Comparison of ENCODE assay signal across 8 mouse cellular contexts in genomic region chr8:122548331-122548730, GRCm38 (mm10). TPM values are rescaled to one million over a fixed set of nuclear protein-coding genes. Genes with fewer than 3 reads are reported as not detected.
A peak's percentile ranks its signal among the peaks of the same experiment; 100 is the strongest.
DNase-seq lines count a peak whose midpoint lies in the region; ATAC-seq and TF ChIP-seq lines count a peak whose summit lies in the region.

No protein-coding gene starts in this region.

- H3K4me2 ChIP-seq in heart, embryonic 14.5 days (ENCODE audit: low read length) = peak overlapping the region; percentile 92
- no peak overlapping the region for H3K4me2 ChIP-seq in midbrain, postnatal 0 days (ENCODE audit: low read depth, low read length, poor library complexity, severe bottlenecking)
- H3K4me2 ChIP-seq in limb, embryonic 11.5 days (ENCODE audit: low read depth, severe bottlenecking) = peak overlapping the region; percentile 20; the same call in 1 of the 2 replicates

- H3K27me3 ChIP-seq in heart, embryonic 14.5 days (ENCODE audit: control insufficient read depth, insufficient read depth, low read length) = no peaks in the 10 kb centered on the region
- peaks cover 43% of the 10 kb centered on the region for H3K27me3 ChIP-seq in midbrain, embryonic 10.5 days (ENCODE audit: low read depth, poor library complexity, severe bottlenecking)
- H3K27me3 ChIP-seq in midbrain, postnatal 0 days (ENCODE audit: insufficient read depth, low read length) = peaks cover 18% of the 10 kb centered on the region; the same call in 1 of the 2 replicates
- H3K27me3 ChIP-seq in limb, embryonic 11.5 days (ENCODE audit: control insufficient read depth, insufficient read depth, low read length) = no peaks in the 10 kb centered on the region

- no peaks in the 10 kb centered on the region for H3K36me3 ChIP-seq in heart, embryonic 14.5 days (ENCODE audit: control insufficient read depth, insufficient read depth, low read length)
- no peaks in the 10 kb centered on the region for H3K36me3 ChIP-seq in midbrain, embryonic 10.5 days
- H3K36me3 ChIP-seq in midbrain, postnatal 0 days (ENCODE audit: insufficient read depth, low read length) = no peaks in the 10 kb centered on the region
- no peaks in the 10 kb centered on the region for H3K36me3 ChIP-seq in limb, embryonic 11.5 days (ENCODE audit: control insufficient read depth, insufficient read depth, low read length)

- ATAC-seq in heart, embryonic 14.5 days (ENCODE audit: insufficient number of reproducible peaks, insufficient read depth, low FRiP score, low read depth) = no peak
- no peak for ATAC-seq in midbrain, postnatal 0 days (ENCODE audit: low FRiP score)
- ATAC-seq in limb, embryonic 11.5 days (ENCODE audit: insufficient number of reproducible peaks, low FRiP score, low TSS enrichment, low read depth) = no peak

- peaks cover 32 to 46% of the 10 kb centered on the region in 2 experiments for H3K4me1 ChIP-seq in heart, embryonic 14.5 days (ENCODE audit: control insufficient read depth in 2 of 2, insufficient read depth in 2 of 2, low read length in 2 of 2)
- H3K4me1 ChIP-seq in midbrain, embryonic 10.5 days = peaks cover 43% of the 10 kb centered on the region
- no peaks in the 10 kb centered on the region for H3K4me1 ChIP-seq in midbrain, postnatal 0 days (ENCODE audit: insufficient read depth, low read length)
- H3K4me1 ChIP-seq in limb, embryonic 11.5 days (ENCODE audit: control insufficient read depth, insufficient read depth, low read length) = peaks cover 23% of the 10 kb centered on the region

- WGBS in heart, embryonic 14.5 days = 66% methylated on average over 13 of the region's 13 CpGs
- 78% methylated on average over 13 of the region's 13 CpGs for WGBS in midbrain, embryonic 10.5 days
- whole genome bisulfite sequencing in midbrain, postnatal 0 days = 74% methylated on average over 13 of the region's 13 CpGs
- 65% methylated on average over 13 of the region's 13 CpGs for WGBS in limb, embryonic 11.5 days

- no peaks in the 10 kb centered on the region for H3K9me3 ChIP-seq in heart, embryonic 14.5 days (ENCODE audit: control insufficient read depth, low read length)
- H3K9me3 ChIP-seq in midbrain, embryonic 10.5 days (replicated peaks) = no peaks in the 10 kb centered on the region
- H3K9me3 ChIP-seq in midbrain, postnatal 0 days (ENCODE audit: low read length) = no peaks in the 10 kb centered on the region
- H3K9me3 ChIP-seq in limb, embryonic 11.5 days (ENCODE audit: control insufficient read depth, low read length) = no peaks in the 10 kb centered on the region

- no peak for TF ChIP-seq CTCF in midbrain, postnatal 0 days (IDR thresholded peaks at IDR 0.05)

- DNase-seq in heart, adult 9 months (ENCODE audit: low spot score in 2 of 2) = no peak
- DNase-seq in midbrain, embryonic 10.5 days (ENCODE audit: low spot score) = no peak
- DNase-seq in midbrain, postnatal 0 days (ENCODE audit: low spot score) = no peak
- DNase-seq in limb, embryonic 11.5 days (ENCODE audit: low spot score) = no peak
- DNase-seq in thymus, postnatal 10 days (ENCODE audit: low spot score in 2 of 2) = peak; percentile 26 to 36
- DNase-seq in right cerebral cortex, postnatal 36 days (ENCODE audit: low spot score in 2 of 2) = no peak
- no peak for DNase-seq in cerebellum, postnatal 4 days (ENCODE audit: low spot score in 2 of 2)

- H3K4me3 ChIP-seq in heart, embryonic 14.5 days (ENCODE audit: control insufficient read depth in 1 of 2, insufficient read depth in 1 of 2, low read depth in 1 of 2, low read length in 2 of 2) = no peak overlapping the region
- H3K4me3 ChIP-seq in midbrain, embryonic 10.5 days = 0 out of 2 replicates have a peak overlapping the region, but pooled peaks have one; percentile 7
- H3K4me3 ChIP-seq in midbrain, postnatal 0 days (ENCODE audit: low read depth, low read length) = no peak overlapping the region
- no peak overlapping the region for H3K4me3 ChIP-seq in limb, embryonic 11.5 days (ENCODE audit: low read depth, low read length)

- H3K27ac ChIP-seq in heart, embryonic 14.5 days (replicated peaks in 1 of 2; ENCODE audit: control insufficient read depth in 1 of 2, insufficient read depth in 1 of 2, low read depth in 2 of 2, low read length in 2 of 2) = peak overlapping the region; percentile 25 to 68; a peak in 2 of 4 replicates
- no peak overlapping the region for H3K27ac ChIP-seq in midbrain, embryonic 10.5 days (replicated peaks)
- no peak overlapping the region for H3K27ac ChIP-seq in midbrain, postnatal 0 days (ENCODE audit: low read depth, low read length)
- H3K27ac ChIP-seq in limb, embryonic 11.5 days (replicated peaks; ENCODE audit: low read depth, low read length) = no peak overlapping the region

- H3K9ac ChIP-seq in heart, embryonic 14.5 days (ENCODE audit: low read length) = no peak overlapping the region; the same call in 1 of the 2 replicates
- no peak overlapping the region for H3K9ac ChIP-seq in midbrain, postnatal 0 days (replicated peaks; ENCODE audit: low read length, poor library complexity, severe bottlenecking)
- H3K9ac ChIP-seq in limb, embryonic 11.5 days (ENCODE audit: low read length) = no peak overlapping the region

RNA-seq across cellular contexts. Expression of gene Piezo1, which starts 2.8 kb away (rescaled TPM):
- 14.9 and 16.3 TPM in 2 replicates for polyA plus RNA-seq in heart, embryonic 14.5 days (2014; fragmentation: Nextera tagmentation; extraction: Ambion mirVana)
- 5.8 and 8.2 TPM in 2 replicates for polyA plus RNA-seq in midbrain, embryonic 10.5 days (2016; fragmentation: Nextera tagmentation; extraction: Ambion mirVana)
- total RNA-seq in midbrain, postnatal 0 days (2014; rRNA removed) = 10.8 and 14.2 TPM in 2 replicates
- 1.3 and 1.8 TPM in 2 replicates for polyA plus RNA-seq in midbrain, postnatal 0 days (2015; fragmentation: Nextera tagmentation; extraction: Ambion mirVana)
- polyA plus RNA-seq in limb, embryonic 11.5 days (2014; fragmentation: Nextera tagmentation; extraction: Ambion mirVana) = 6.2 and 7.2 TPM in 2 replicates

RNA-seq across cellular contexts. Expression of gene Cdt1, which starts 19.5 kb away (rescaled TPM):
- 23.2 and 27.6 TPM in 2 replicates for polyA plus RNA-seq in heart, embryonic 14.5 days (2014; fragmentation: Nextera tagmentation; extraction: Ambion mirVana)
- polyA plus RNA-seq in midbrain, embryonic 10.5 days (2016; fragmentation: Nextera tagmentation; extraction: Ambion mirVana) = 63.2 and 70.9 TPM in 2 replicates
- total RNA-seq in midbrain, postnatal 0 days (2014; rRNA removed) = 9.2 and 15.6 TPM in 2 replicates
- 6.4 TPM in 2 replicates for polyA plus RNA-seq in midbrain, postnatal 0 days (2015; fragmentation: Nextera tagmentation; extraction: Ambion mirVana)
- 46.4 and 51.7 TPM in 2 replicates for polyA plus RNA-seq in limb, embryonic 11.5 days (2014; fragmentation: Nextera tagmentation; extraction: Ambion mirVana)

RNA-seq across cellular contexts. Expression of gene Aprt, which starts 28.4 kb away (rescaled TPM):
- 240 and 243 TPM in 2 replicates for polyA plus RNA-seq in heart, embryonic 14.5 days (2014; fragmentation: Nextera tagmentation; extraction: Ambion mirVana)
- polyA plus RNA-seq in midbrain, embryonic 10.5 days (2016; fragmentation: Nextera tagmentation; extraction: Ambion mirVana) = 241 and 278 TPM in 2 replicates
- total RNA-seq in midbrain, postnatal 0 days (2014; rRNA removed) = 83.9 and 97.2 TPM in 2 replicates
- 157 and 170 TPM in 2 replicates for polyA plus RNA-seq in midbrain, postnatal 0 days (2015; fragmentation: Nextera tagmentation; extraction: Ambion mirVana)
- 271 and 284 TPM in 2 replicates for polyA plus RNA-seq in limb, embryonic 11.5 days (2014; fragmentation: Nextera tagmentation; extraction: Ambion mirVana)

Comparison
In these comparisons a context has a peak if more than half of its experiments do, and no peak if none do; other contexts are left out.
1. H3K27ac ChIP-seq: peak in heart, embryonic 14.5 days (2 of 2); none in midbrain, embryonic 10.5 days (single experiment), midbrain, postnatal 0 days (single experiment) and limb, embryonic 11.5 days (single experiment).
2. DNase-seq: peak in thymus, postnatal 10 days (2 of 2); none in heart, adult 9 months (0 of 2), midbrain, embryonic 10.5 days (single experiment), midbrain, postnatal 0 days (single experiment), limb, embryonic 11.5 days (single experiment), right cerebral cortex, postnatal 36 days (0 of 2) and cerebellum, postnatal 4 days (0 of 2).